Mouse (Mus musculus): Measurements from ENCODE around the gene Cnp. TPM values are rescaled to one million over a fixed set of nuclear protein-coding genes. Genes with fewer than 3 reads are reported as not detected.

Gene Cnp
- polyA plus RNA-seq, 1 experiment from 2014 or later, result 14.2 TPM

GRCm38 (mm10) chr11:100557563-100557962 lies 17.1 kb upstream of the Cnp start:
- Histone ChIP-seq H3K27me3 (no peaks in the 10 kb centered on the region), H3K4me2 (no peak overlapping the region), H3K4me1 (replicated peaks) (peaks cover 7% of the 10 kb centered on the region; the same call in 1 of the 2 replicates), H3K9ac (no peak overlapping the region), H3K27ac (replicated peaks) (no peak overlapping the region), H3K4me3 (replicated peaks) (no peak overlapping the region), H3K36me3 (replicated peaks) (no peaks in the 10 kb centered on the region), H3K9me3 (replicated peaks) (no peaks in the 10 kb centered on the region)
- no peak for ATAC-seq (ENCODE audit: insufficient read depth)
- 57% methylated on average over 3 of the region's 3 CpGs for WGBS (ENCODE audit: insufficient replicate concordance)

DNA sequence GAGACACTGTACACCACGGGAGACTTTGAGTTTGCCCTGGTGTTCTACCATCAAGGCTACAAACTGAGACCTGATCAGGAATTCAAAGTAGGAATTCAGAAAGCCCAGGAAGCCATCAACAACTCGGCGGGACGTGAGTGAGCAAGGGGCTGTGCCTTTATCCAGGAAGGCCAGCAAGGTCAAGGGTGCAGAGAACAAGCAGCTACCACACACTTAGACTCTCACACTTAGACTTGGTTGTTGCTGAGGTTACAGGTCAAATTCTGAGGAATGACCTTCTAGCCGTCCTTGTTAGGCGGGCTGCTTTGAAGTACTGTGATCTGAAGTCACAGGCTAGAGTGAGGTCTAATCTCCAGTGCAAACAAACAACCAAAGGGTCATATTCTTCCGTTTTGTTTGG lies 15.2 kb upstream of the Cnp start:
- no peak for ATAC-seq (ENCODE audit: insufficient read depth)
- no peak overlapping the region for H3K9ac ChIP-seq

GRCm38 (mm10) chr11:100561748-100562147 lies 13.0 kb upstream of the Cnp start:
- no peak for ATAC-seq (ENCODE audit: insufficient read depth)
- no peak overlapping the region for H3K9ac ChIP-seq
- no peak overlapping the region for H3K4me3 ChIP-seq (replicated peaks)
- no peaks in the 10 kb centered on the region for H3K4me1 ChIP-seq (replicated peaks)
- H3K9me3 ChIP-seq (replicated peaks), result no peaks in the 10 kb centered on the region
- no peak overlapping the region for H3K4me2 ChIP-seq
- H3K27ac ChIP-seq (replicated peaks), result no peak overlapping the region
- H3K27me3 ChIP-seq, result no peaks in the 10 kb centered on the region
- no peaks in the 10 kb centered on the region for H3K36me3 ChIP-seq (replicated peaks)
- 57% methylated on average over 5 of the region's 5 CpGs for WGBS (ENCODE audit: insufficient replicate concordance)

More for the DNA sequence above, 15.2 kb upstream of the Cnp start:
- Histone ChIP-seq H3K36me3 (replicated peaks) (no peaks in the 10 kb centered on the region), H3K27ac (replicated peaks) (no peak overlapping the region), H3K4me1 (replicated peaks) (peaks cover 7% of the 10 kb centered on the region; the same call in 1 of the 2 replicates), H3K9me3 (replicated peaks) (no peaks in the 10 kb centered on the region), H3K27me3 (no peaks in the 10 kb centered on the region), H3K4me3 (replicated peaks) (no peak overlapping the region), H3K4me2 (no peak overlapping the region)
- 54% methylated on average over 7 of the region's 7 CpGs for WGBS (ENCODE audit: insufficient replicate concordance)

- Histone ChIP-seq H3K9me3 (replicated peaks) (no peaks in the 10 kb centered on the region), H3K36me3 (replicated peaks) (no peaks in the 10 kb centered on the region), H3K4me2 (no peak overlapping the region), H3K27ac (replicated peaks) (no peak overlapping the region), H3K27me3 (no peaks in the 10 kb centered on the region), H3K9ac (no peak overlapping the region), H3K4me1 (replicated peaks) (no peaks in the 10 kb centered on the region), H3K4me3 (replicated peaks) (no peak overlapping the region)
- ATAC-seq (ENCODE audit: insufficient read depth), result no peak
- WGBS (ENCODE audit: insufficient replicate concordance), result 75% methylated on average over 15 of the region's 15 CpGs
Observed at GRCm38 (mm10) chr11:100564297-100564696, 10.4 kb upstream of the Cnp start.

DNA sequence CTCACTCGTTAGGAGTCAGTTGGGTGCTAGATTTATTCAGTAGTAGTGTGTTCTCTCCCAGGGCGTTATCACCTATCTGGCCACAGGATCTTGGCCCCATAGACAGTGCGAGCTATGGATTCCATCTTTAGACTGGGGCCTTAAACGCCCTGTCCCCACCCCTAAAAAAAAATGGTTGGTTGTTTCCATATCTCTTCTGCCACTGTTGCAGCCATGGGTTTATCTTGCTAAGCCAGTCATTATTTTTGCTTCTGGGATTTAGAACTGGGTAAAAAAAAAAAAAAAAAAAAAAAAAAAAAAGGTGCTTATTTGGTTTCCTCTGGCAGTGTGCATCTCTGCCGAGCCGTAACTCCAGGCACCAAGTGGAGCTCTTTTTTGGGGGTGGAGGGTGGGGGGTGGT lies 10.0 kb upstream of the Cnp start:
- no peak for ATAC-seq (ENCODE audit: insufficient read depth)
- Histone ChIP-seq H3K4me1 (replicated peaks) (no peaks in the 10 kb centered on the region), H3K4me3 (replicated peaks) (no peak overlapping the region), H3K9me3 (replicated peaks) (no peaks in the 10 kb centered on the region), H3K9ac (no peak overlapping the region), H3K4me2 (no peak overlapping the region), H3K27ac (replicated peaks) (no peak overlapping the region), H3K36me3 (replicated peaks) (no peaks in the 10 kb centered on the region), H3K27me3 (no peaks in the 10 kb centered on the region)
- 40% methylated on average over 6 of the region's 6 CpGs for WGBS (ENCODE audit: insufficient replicate concordance)

GRCm38 (mm10) chr11:100567229-100567628 lies 7.5 kb upstream of the Cnp start:
- peaks cover 9% of the 10 kb centered on the region for H3K4me1 ChIP-seq (replicated peaks)
- H3K27ac ChIP-seq (replicated peaks), result no peak overlapping the region
- H3K27me3 ChIP-seq, result peaks cover 16% of the 10 kb centered on the region
- no peaks in the 10 kb centered on the region for H3K9me3 ChIP-seq (replicated peaks)
- no peaks in the 10 kb centered on the region for H3K36me3 ChIP-seq (replicated peaks)
- no peak overlapping the region for H3K9ac ChIP-seq
- no peak for ATAC-seq (ENCODE audit: insufficient read depth)
- H3K4me3 ChIP-seq (replicated peaks), result no peak overlapping the region
- WGBS (ENCODE audit: insufficient replicate concordance), result 26% methylated on average over 5 of the region's 5 CpGs
- H3K4me2 ChIP-seq, result no peak overlapping the region

DNA sequence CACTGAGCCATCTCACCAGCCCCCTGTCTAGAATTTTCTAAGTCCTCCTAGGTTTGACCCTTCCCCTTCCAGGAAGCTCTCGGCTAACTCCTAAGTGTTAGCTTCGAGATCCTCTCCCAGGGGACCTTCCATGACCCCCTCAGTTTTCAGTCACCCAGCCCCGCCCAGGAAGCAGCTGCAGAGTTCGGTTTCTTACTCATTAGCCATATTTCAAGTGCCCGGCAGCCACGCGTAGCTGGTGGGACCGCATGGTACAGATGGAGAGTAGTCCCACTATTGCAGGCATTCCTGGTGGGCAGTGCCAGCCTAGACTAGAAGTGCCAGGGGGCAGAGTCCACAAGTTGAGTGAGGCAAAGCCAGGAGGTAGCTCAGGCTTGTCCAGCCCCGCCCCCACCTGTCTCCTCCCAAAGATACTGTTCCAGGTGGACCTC lies 6.9 kb upstream of the Cnp start:
- ATAC-seq (ENCODE audit: insufficient read depth), result no peak
- no peak overlapping the region for H3K9ac ChIP-seq

GRCm38 (mm10) chr11:100568692-100569091 lies 6.0 kb upstream of the Cnp start:
- WGBS (ENCODE audit: insufficient replicate concordance), result 77% methylated on average over 8 of the region's 8 CpGs
- Histone ChIP-seq H3K9me3 (replicated peaks) (no peaks in the 10 kb centered on the region), H3K4me3 (replicated peaks) (no peak overlapping the region), H3K9ac (no peak overlapping the region), H3K27ac (replicated peaks) (no peak overlapping the region), H3K36me3 (replicated peaks) (no peaks in the 10 kb centered on the region), H3K4me2 (no peak overlapping the region), H3K27me3 (peaks cover 16% of the 10 kb centered on the region), H3K4me1 (replicated peaks) (peaks cover 9% of the 10 kb centered on the region)
- ATAC-seq (ENCODE audit: insufficient read depth), result no peak

More for the DNA sequence above, 6.9 kb upstream of the Cnp start:
- H3K4me3 ChIP-seq (replicated peaks), result no peak overlapping the region
- no peak overlapping the region for H3K4me2 ChIP-seq
- peaks cover 9% of the 10 kb centered on the region for H3K4me1 ChIP-seq (replicated peaks)
- 41% methylated on average over 9 of the region's 9 CpGs for WGBS (ENCODE audit: insufficient replicate concordance)
- no peaks in the 10 kb centered on the region for H3K9me3 ChIP-seq (replicated peaks)
- H3K27me3 ChIP-seq, result peaks cover 16% of the 10 kb centered on the region
- H3K27ac ChIP-seq (replicated peaks), result no peak overlapping the region
- H3K36me3 ChIP-seq (replicated peaks), result no peaks in the 10 kb centered on the region

DNA sequence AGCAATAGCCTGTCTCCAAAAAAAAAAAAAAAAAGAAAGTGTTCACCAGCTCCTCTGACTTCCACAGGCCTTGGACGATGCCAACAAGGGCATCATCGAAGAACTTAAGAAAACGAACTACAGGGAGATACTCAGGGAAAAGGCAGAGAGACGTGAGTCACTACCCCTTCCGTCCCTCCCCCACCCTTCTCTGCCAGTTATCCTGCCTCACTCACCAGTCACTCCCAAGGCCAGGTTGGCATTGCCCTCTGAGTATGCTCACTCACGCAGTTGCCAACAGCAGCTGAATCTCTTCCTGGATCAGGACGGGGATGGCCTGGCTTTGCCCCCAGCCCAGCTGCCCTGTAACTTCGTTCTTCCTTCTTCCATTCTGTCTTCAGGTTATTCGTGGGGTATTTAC lies 4.9 kb upstream of the Cnp start:
- Histone ChIP-seq H3K9ac (no peak overlapping the region), H3K27ac (replicated peaks) (no peak overlapping the region), H3K4me1 (replicated peaks) (peaks cover 16% of the 10 kb centered on the region), H3K4me2 (no peak overlapping the region), H3K9me3 (replicated peaks) (no peaks in the 10 kb centered on the region), H3K4me3 (replicated peaks) (no peak overlapping the region), H3K36me3 (replicated peaks) (no peaks in the 10 kb centered on the region), H3K27me3 (peaks cover 16% of the 10 kb centered on the region)
- 47% methylated on average over 9 of the region's 9 CpGs for WGBS (ENCODE audit: insufficient replicate concordance)
- ATAC-seq (ENCODE audit: insufficient read depth), result no peak

- no peak; the same call in 1 of the 2 replicates for ATAC-seq (ENCODE audit: insufficient read depth)
- Histone ChIP-seq H3K9ac (no peak overlapping the region), H3K4me1 (replicated peaks) (peaks cover 24% of the 10 kb centered on the region), H3K36me3 (replicated peaks) (no peaks in the 10 kb centered on the region), H3K4me2 (peak overlapping the region; percentile 56), H3K9me3 (replicated peaks) (no peaks in the 10 kb centered on the region), H3K4me3 (replicated peaks) (peak overlapping the region; percentile 14), H3K27me3 (peaks cover 16% of the 10 kb centered on the region), H3K27ac (replicated peaks) (no peak overlapping the region)
- WGBS (ENCODE audit: insufficient replicate concordance), result 7% methylated on average over 8 of the region's 8 CpGs
Observed at GRCm38 (mm10) chr11:100570430-100571201, 4.1 kb upstream of the Cnp start.

DNA sequence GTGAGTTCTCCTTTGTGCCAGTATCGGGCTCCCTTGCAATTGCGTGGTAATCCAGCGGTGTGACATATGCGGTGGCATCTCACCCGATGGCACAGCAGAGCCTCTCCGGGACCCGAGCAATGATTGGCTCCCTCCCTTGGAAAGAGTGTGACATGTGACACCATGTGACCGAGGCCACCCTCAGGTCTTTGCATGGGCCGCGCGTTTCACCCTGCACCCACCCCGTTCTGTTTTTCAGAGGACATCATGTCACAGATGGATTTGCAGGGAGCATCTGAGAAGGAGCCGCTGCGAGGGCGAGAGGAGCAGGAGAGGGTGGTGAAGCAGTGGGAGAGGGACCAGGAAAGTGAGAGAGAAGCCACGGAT lies 3.5 kb upstream of the Cnp start:
- Histone ChIP-seq H3K27ac (replicated peaks) (no peak overlapping the region), H3K36me3 (replicated peaks) (no peaks in the 10 kb centered on the region), H3K27me3 (peaks cover 16% of the 10 kb centered on the region), H3K4me1 (replicated peaks) (peaks cover 30% of the 10 kb centered on the region), H3K4me2 (peak overlapping the region; percentile 56), H3K4me3 (replicated peaks) (peak overlapping the region; percentile 14), H3K9ac (no peak overlapping the region), H3K9me3 (replicated peaks) (no peaks in the 10 kb centered on the region)
- no peak for ATAC-seq (ENCODE audit: insufficient read depth)
- WGBS (ENCODE audit: insufficient replicate concordance), result 11% methylated on average over 16 of the region's 16 CpGs
